Mouse (Mus musculus) ES-Bruce4 (cell line): Measurements from ENCODE around the gene Dnajc6.

Experiments
- CTCF ChIP-seq: IDR thresholded peaks from one replicate; pipeline ENCODE4 v1.8.1; 2011; ENCODE audit warnings: low read depth, low read length
- EP300 ChIP-seq: IDR thresholded peaks from 2 replicates; pipeline ENCODE4 v1.6.1; 2011; ENCODE audit warnings: low read depth, low read length; ENCODE audit not compliant: insufficient read depth
- POLR2A ChIP-seq: IDR thresholded peaks from one replicate; pipeline ENCODE4 v1.8.1; 2011; ENCODE audit warnings: low read length; ENCODE audit not compliant: insufficient read depth

DNA sequence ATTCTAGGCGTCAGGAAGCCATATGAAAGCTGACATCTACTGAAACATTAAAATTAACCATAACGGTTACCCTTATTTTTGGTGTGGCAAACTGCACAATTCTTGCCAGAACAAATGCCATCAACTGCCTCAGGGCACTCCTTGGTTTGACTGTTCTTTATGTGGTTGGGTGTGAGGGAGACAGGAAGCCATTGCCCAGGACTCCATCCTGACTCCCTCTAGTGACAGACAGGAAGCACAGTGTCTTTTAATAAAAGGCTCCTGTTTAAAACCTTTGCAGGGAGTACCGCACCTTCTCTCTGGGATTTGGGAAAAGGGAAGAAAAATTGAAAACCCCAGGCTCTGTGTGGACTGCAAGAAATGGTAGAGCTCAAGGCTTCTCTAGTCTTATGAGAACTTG, 30.2 kb upstream of the Dnajc6 start:
- TF ChIP-seq POLR2A (no peak), CTCF (no peak), EP300 (no peak)
